Mouse (Mus musculus): ENCODE results near the gene Alox12b.

DNA sequence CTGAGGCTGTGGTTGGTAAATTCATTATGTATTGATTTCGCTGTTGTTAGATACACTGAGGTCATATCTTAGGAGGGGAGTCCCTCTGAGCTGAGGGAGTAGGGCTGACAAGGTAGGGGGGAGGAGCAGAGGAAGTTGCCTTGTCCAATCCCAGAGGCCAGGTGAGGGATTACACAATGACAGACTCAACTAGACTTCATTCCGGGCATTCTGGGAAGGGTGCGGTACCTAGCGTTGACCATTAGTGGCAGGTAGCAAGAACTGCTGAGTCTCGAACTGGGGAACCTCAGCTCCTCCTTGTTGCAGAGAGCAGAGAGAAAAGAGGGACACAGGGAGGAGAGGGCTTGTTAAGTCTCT lies 23.2 kb upstream of the Alox12b start:
- TF ChIP-seq CTCF (IDR thresholded peaks at IDR 0.05; ENCODE audit: low read depth, low read length) (no peak), POLR2A (IDR thresholded peaks at IDR 0.05; ENCODE audit: extremely low read depth, insufficient read depth, low read length) (no peak)
